Mouse (Mus musculus): ENCODE measurements around the gene Abcg1.

Abcg1 gene

GRCm38 (mm10) chr17:31128708-31129318, 71.3 kb downstream of the Abcg1 start:
- no peak for DNase-seq (ENCODE audit: low spot score in 2 of 2)

- DNase-seq (ENCODE audit: low spot score in 2 of 2) = no peak
Measured at GRCm38 (mm10) chr17:31129452-31129851, 72.0 kb downstream of the Abcg1 start, which contains the start of gene Tff3. Gene Tff3, minus strand, starts transcription at chr17:31129646.

GRCm38 (mm10) chr17:31131269-31131821, 73.9 kb downstream of the Abcg1 start:
- no peak for DNase-seq (ENCODE audit: low spot score in 2 of 2)

- no peak for DNase-seq (ENCODE audit: low spot score in 2 of 2)
Measured at GRCm38 (mm10) chr17:31133776-31134175, 76.3 kb downstream of the Abcg1 start.

- no peak for DNase-seq (ENCODE audit: low spot score in 2 of 2)
Measured at GRCm38 (mm10) chr17:31134913-31135312, 77.4 kb downstream of the Abcg1 start.

- DNase-seq (ENCODE audit: low spot score in 2 of 2) = no peak
Measured at GRCm38 (mm10) chr17:31136291-31136690, 78.8 kb downstream of the Abcg1 start.

GRCm38 (mm10) chr17:31136821-31137220, 79.3 kb downstream of the Abcg1 start:
- no peak for DNase-seq (ENCODE audit: low spot score in 2 of 2)

GRCm38 (mm10) chr17:31138398-31138797, 80.9 kb downstream of the Abcg1 start:
- DNase-seq (ENCODE audit: low spot score in 2 of 2) = peak in 1 of 2 experiments; percentile 32

- DNase-seq (ENCODE audit: low spot score in 2 of 2) = no peak
Measured at GRCm38 (mm10) chr17:31142116-31142515, 84.6 kb downstream of the Abcg1 start.

- DNase-seq (ENCODE audit: low spot score in 2 of 2) = no peak
Measured at GRCm38 (mm10) chr17:31144040-31145037, 86.9 kb downstream of the Abcg1 start, which contains the start of gene Tff2. Gene Tff2, minus strand, starts transcription at chr17:31144282.

- DNase-seq (ENCODE audit: low spot score in 2 of 2) = no peak
Measured at GRCm38 (mm10) chr17:31145998-31146397, 88.5 kb downstream of the Abcg1 start.

GRCm38 (mm10) chr17:31152512-31152911, 95.0 kb downstream of the Abcg1 start:
- DNase-seq (ENCODE audit: low spot score in 2 of 2) = no peak

GRCm38 (mm10) chr17:31152966-31153499, 95.6 kb downstream of the Abcg1 start:
- no peak for DNase-seq (ENCODE audit: low spot score in 2 of 2)

- no peak for DNase-seq (ENCODE audit: low spot score in 2 of 2)
Measured at GRCm38 (mm10) chr17:31153785-31154184, 96.3 kb downstream of the Abcg1 start.

GRCm38 (mm10) chr17:31157921-31158320, 100.4 kb downstream of the Abcg1 start:
- no peak for DNase-seq (ENCODE audit: low spot score in 2 of 2)

GRCm38 (mm10) chr17:31160291-31160690, 102.8 kb downstream of the Abcg1 start:
- DNase-seq (ENCODE audit: low spot score in 2 of 2) = no peak

- no peak for DNase-seq (ENCODE audit: low spot score in 2 of 2)
Measured at GRCm38 (mm10) chr17:31162607-31163006, 105.1 kb downstream of the Abcg1 start.

GRCm38 (mm10) chr17:31163821-31164220, 106.3 kb downstream of the Abcg1 start:
- DNase-seq (ENCODE audit: low spot score in 2 of 2) = no peak

- DNase-seq (ENCODE audit: low spot score in 2 of 2) = no peak
Measured at GRCm38 (mm10) chr17:31165127-31165526, 107.7 kb downstream of the Abcg1 start, which contains the start of gene Tff1. Gene Tff1, minus strand, starts transcription at chr17:31165277.
